Mouse (Mus musculus) frontal cortex, adult 2 months (tissue): ENCODE data around the gene Cpsf6. TPM values are rescaled to one million over a fixed set of nuclear protein-coding genes. Genes with fewer than 3 reads are reported as not detected.
"Not testable (repeated sequence)": the region's sequence is repeated elsewhere in the genome, so short reads cannot be mapped to it uniquely, and the experiment has no call there.

Source experiments
- DNase-seq, 2 experiments: peaks; one replicate each; pipeline ENCODE4 v3.0.0; 2022; ENCODE audit warnings: low spot score in 1 of 2; ENCODE audit errors: extremely low spot score in 1 of 2
- polyA plus RNA-seq: library from polyadenylated mRNA; depleted of rRNA; stranded (reverse); fragments of >200 nt; gene quantifications from 2 replicates; pipeline ENCODE4 v1.2.3, GENCODE M21; 2012

The Cpsf6 gene
- polyA plus RNA-seq, 1 experiment = 68.6 TPM

- DNase-seq = no peak
These were observed 22.9 kb upstream of the Cpsf6 start for GRCm38 (mm10) chr10:117402403-117403333.

GRCm38 (mm10) chr10:117401364-117401763 is 21.5 kb upstream of the Cpsf6 start:
- no peak for DNase-seq

GRCm38 (mm10) chr10:117400246-117400954 is 20.6 kb upstream of the Cpsf6 start:
- no peak for DNase-seq

GRCm38 (mm10) chr10:117399839-117400238 is 20.0 kb upstream of the Cpsf6 start:
- DNase-seq = no peak

- no peak for DNase-seq
These were observed 19.4 kb upstream of the Cpsf6 start for GRCm38 (mm10) chr10:117399196-117399595.

- no peak for DNase-seq
These were observed 18.4 kb upstream of the Cpsf6 start for GRCm38 (mm10) chr10:117398044-117398780.

- DNase-seq = peak; percentile 22 to 67
These were observed 17.4 kb upstream of the Cpsf6 start for GRCm38 (mm10) chr10:117397106-117397625.

GRCm38 (mm10) chr10:117396386-117397048 is 16.7 kb upstream of the Cpsf6 start:
- no peak for DNase-seq

GRCm38 (mm10) chr10:117395801-117396200 is 16.0 kb upstream of the Cpsf6 start:
- DNase-seq = no peak

GRCm38 (mm10) chr10:117394738-117395550 is 15.1 kb upstream of the Cpsf6 start:
- DNase-seq = no peak

GRCm38 (mm10) chr10:117393891-117394395 is 14.1 kb upstream of the Cpsf6 start:
- DNase-seq = no peak

GRCm38 (mm10) chr10:117393196-117393890 is 13.5 kb upstream of the Cpsf6 start:
- no peak for DNase-seq

- DNase-seq = no peak
These were observed 13.0 kb upstream of the Cpsf6 start for GRCm38 (mm10) chr10:117392832-117393195.

GRCm38 (mm10) chr10:117392397-117392796 is 12.6 kb upstream of the Cpsf6 start:
- not testable (repeated sequence) for DNase-seq

- no peak for DNase-seq
These were observed 12.0 kb upstream of the Cpsf6 start for GRCm38 (mm10) chr10:117391801-117392200.

- no peak for DNase-seq
These were observed 11.2 kb upstream of the Cpsf6 start for GRCm38 (mm10) chr10:117391057-117391456.

GRCm38 (mm10) chr10:117389904-117390875 is 10.4 kb upstream of the Cpsf6 start:
- DNase-seq = no peak
